Comparison of ENCODE assay signal across 8 mouse cellular contexts in the genomic region with DNA sequence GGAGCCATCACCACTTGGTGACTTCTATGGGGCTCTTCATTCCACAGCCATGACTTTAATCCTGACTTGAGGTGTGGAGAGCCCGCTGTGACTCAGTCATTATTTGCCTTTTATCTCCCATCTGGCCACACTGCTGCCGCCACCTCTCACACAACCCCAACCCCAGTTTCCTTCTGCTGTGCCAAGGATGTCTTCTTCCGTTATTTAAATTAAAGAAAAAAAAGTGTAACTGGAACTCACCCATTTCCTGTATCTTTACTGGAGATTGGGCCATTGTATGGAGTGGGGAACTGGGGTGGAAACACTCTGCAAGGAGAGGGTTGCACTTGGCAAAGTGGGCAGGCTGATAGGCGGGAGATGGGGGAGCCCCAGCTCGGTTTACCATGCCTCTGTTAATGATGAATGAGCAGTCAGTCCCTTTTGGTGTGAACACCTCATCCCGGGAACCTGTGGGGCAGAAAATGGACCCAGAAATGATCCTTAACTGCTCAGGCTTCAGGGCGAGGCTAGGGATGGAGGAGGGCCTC. TPM values are rescaled to one million over a fixed set of nuclear protein-coding genes. Genes with fewer than 3 reads are reported as not detected.
DNase-seq lines count a peak whose midpoint lies in the region; ATAC-seq and TF ChIP-seq lines count a peak whose summit lies in the region.

No protein-coding gene starts in this region.

- H3K4me1 ChIP-seq in heart, embryonic 13.5 days: peaks cover 38% of the 10 kb centered on the region
- peaks cover 18 to 65% of the 10 kb centered on the region in 2 experiments for H3K4me1 ChIP-seq in MEL (ENCODE audit: control insufficient read depth in 1 of 2, insufficient read depth in 2 of 2, low read length in 2 of 2)
- peaks cover 40% of the 10 kb centered on the region for H3K4me1 ChIP-seq in hindbrain, embryonic 15.5 days (replicated peaks)
- H3K4me1 ChIP-seq in midbrain, embryonic 11.5 days (ENCODE audit: control insufficient read depth, insufficient read depth, low read length): peaks cover 29% of the 10 kb centered on the region

- TF ChIP-seq RAD21 in MEL (IDR thresholded peaks at IDR 0.05; ENCODE audit: low read depth, low read length): no peak

- no peak overlapping the region for H3K9ac ChIP-seq in heart, embryonic 13.5 days
- H3K9ac ChIP-seq in MEL (ENCODE audit: control insufficient read depth, low read depth, low read length, poor library complexity, severe bottlenecking): peak overlapping the region; percentile 50
- H3K9ac ChIP-seq in hindbrain, embryonic 15.5 days: no peak overlapping the region; the same call in 1 of the 2 replicates
- no peak overlapping the region; the same call in 1 of the 2 replicates for H3K9ac ChIP-seq in midbrain, embryonic 11.5 days (ENCODE audit: low read length)

- TF ChIP-seq POLR2A in MEL (IDR thresholded peaks at IDR 0.05; ENCODE audit: control insufficient read depth in 1 of 2, insufficient read depth in 1 of 2, low read depth in 1 of 2, low read length in 2 of 2, poor library complexity in 1 of 2): no peak; a peak in 2 of 4 replicates

- peaks cover 20% of the 10 kb centered on the region for H3K79me2 ChIP-seq in MEL (ENCODE audit: control insufficient read depth, insufficient read depth, low read length, poor library complexity)

- H3K9me3 ChIP-seq in heart, embryonic 13.5 days: no peaks in the 10 kb centered on the region
- H3K9me3 ChIP-seq in MEL (replicated peaks; ENCODE audit: insufficient read depth, low read length): no peaks in the 10 kb centered on the region
- H3K9me3 ChIP-seq in hindbrain, embryonic 15.5 days: no peaks in the 10 kb centered on the region
- H3K9me3 ChIP-seq in midbrain, embryonic 11.5 days (ENCODE audit: control insufficient read depth, low read length): no peaks in the 10 kb centered on the region

- H3K4me3 ChIP-seq in heart, embryonic 13.5 days: peak overlapping the region; percentile 78
- peak overlapping the region; percentile 9 to 16; a peak in 3 of 4 replicates for H3K4me3 ChIP-seq in MEL (ENCODE audit: control insufficient read depth in 1 of 2, insufficient read depth in 1 of 2, low read depth in 2 of 2, low read length in 2 of 2)
- H3K4me3 ChIP-seq in hindbrain, embryonic 15.5 days: peak overlapping the region; percentile 53
- H3K4me3 ChIP-seq in midbrain, embryonic 11.5 days (ENCODE audit: low read depth, low read length): peak overlapping the region; percentile 48

- peaks cover 45% of the 10 kb centered on the region for H3K36me3 ChIP-seq in heart, embryonic 13.5 days
- H3K36me3 ChIP-seq in MEL (ENCODE audit: control insufficient read depth in 1 of 2, insufficient read depth in 2 of 2, low read length in 2 of 2): peaks cover 7 to 54% of the 10 kb centered on the region in 2 experiments
- H3K36me3 ChIP-seq in hindbrain, embryonic 15.5 days: peaks cover 30% of the 10 kb centered on the region
- H3K36me3 ChIP-seq in midbrain, embryonic 11.5 days (ENCODE audit: control insufficient read depth, insufficient read depth, low read length): peaks cover 7% of the 10 kb centered on the region; the same call in 1 of the 2 replicates

- intact Hi-C loops in heart, postnatal 25 days (cut with DNase I): no loop called here
- intact Hi-C loops in left cerebral cortex, postnatal 10 days (cut with DNase I): no loop called here

- ATAC-seq in heart, embryonic 13.5 days (ENCODE audit: extremely low read depth, insufficient number of reproducible peaks, low FRiP score, low TSS enrichment): 0 out of 2 replicates have a peak, but pooled peaks have one; percentile 3
- peak; percentile 24; the same call in 1 of the 2 replicates for ATAC-seq in hindbrain, embryonic 15.5 days (ENCODE audit: low FRiP score, low read depth)
- peak; percentile 26 for ATAC-seq in midbrain, embryonic 11.5 days (ENCODE audit: low FRiP score)

- DNase-seq in heart, postnatal 25 days (ENCODE audit: low spot score): no peak
- DNase-seq in MEL (ENCODE audit: low read depth, low spot score): peak; percentile 93
- no peak for DNase-seq in midbrain, embryonic 11.5 days (ENCODE audit: low spot score, missing footprints)
- no peak for DNase-seq in left cerebral cortex, postnatal 10 days (ENCODE audit: extremely low spot score in 1 of 2, low spot score in 2 of 2)
- no peak for DNase-seq in right cerebral cortex, postnatal 25 days
- no peak for DNase-seq in ovary, adult 18-20 months (ENCODE audit: low spot score)

- 48% methylated on average over 7 of the region's 7 CpGs for WGBS in heart, embryonic 13.5 days
- 53% methylated on average over 7 of the region's 7 CpGs for WGBS in hindbrain, embryonic 15.5 days
- 53% methylated on average over 7 of the region's 7 CpGs for WGBS in midbrain, embryonic 11.5 days

- peaks cover 13% of the 10 kb centered on the region; the same call in 1 of the 2 replicates for H3K27me3 ChIP-seq in heart, embryonic 13.5 days (replicated peaks)
- no peaks in the 10 kb centered on the region for H3K27me3 ChIP-seq in MEL (ENCODE audit: control insufficient read depth in 1 of 2, insufficient read depth in 2 of 2, low read length in 2 of 2)
- H3K27me3 ChIP-seq in hindbrain, embryonic 15.5 days: no peaks in the 10 kb centered on the region
- H3K27me3 ChIP-seq in midbrain, embryonic 11.5 days (ENCODE audit: control insufficient read depth, insufficient read depth, low read length): no peaks in the 10 kb centered on the region

- TF ChIP-seq CTCF in MEL (IDR thresholded peaks at IDR 0.05 in 2 of 3, conservative IDR thresholded peaks at IDR 0.05 in 1 of 3; ENCODE audit: control insufficient read depth in 1 of 3, insufficient read depth in 1 of 3, low read depth in 2 of 3, low read length in 3 of 3, poor library complexity in 1 of 3, severe bottlenecking in 1 of 3): no peak

- peak overlapping the region; percentile 28; the same call in 1 of the 2 replicates for H3K27ac ChIP-seq in heart, embryonic 13.5 days (replicated peaks)
- peak overlapping the region; percentile 92 for H3K27ac ChIP-seq in MEL (ENCODE audit: control insufficient read depth, low read depth, low read length)
- peak overlapping the region; percentile 91 for H3K27ac ChIP-seq in hindbrain, embryonic 15.5 days (replicated peaks)
- no peak overlapping the region; the same call in 1 of the 2 replicates for H3K27ac ChIP-seq in midbrain, embryonic 11.5 days (ENCODE audit: low read depth, low read length)

- peak; percentile 76 to 92; a peak in 3 of 4 replicates for TF ChIP-seq EP300 in MEL (IDR thresholded peaks at IDR 0.05; ENCODE audit: low read depth in 1 of 2, low read length in 2 of 2)

- peak overlapping the region; percentile 98 for H3K4me2 ChIP-seq in heart, embryonic 13.5 days
- peak overlapping the region; percentile 87 for H3K4me2 ChIP-seq in hindbrain, embryonic 15.5 days
- peak overlapping the region; percentile 92; the same call in 1 of the 2 replicates for H3K4me2 ChIP-seq in midbrain, embryonic 11.5 days

RNA-seq across cellular contexts. Expression of a gene that starts 0.3 kb away (rescaled TPM):
- 12.8 and 13.5 TPM in 2 replicates for polyA plus RNA-seq in heart, embryonic 13.5 days (2015; fragmentation: Nextera tagmentation; extraction: Ambion mirVana)
- 1 to 10 TPM; 5.2 to 5.7 TPM for total RNA-seq in heart, postnatal 25 days (2021)
- 6.2 and 7.0 TPM in 2 replicates for total RNA-seq in MEL (2012; rRNA removed)
- polyA plus RNA-seq in MEL (2012; ENCODE audit: insufficient read depth in 1 of 2, insufficient read length in 2 of 2, low read depth in 1 of 2, low replicate concordance in 2 of 2, missing spikeins in 1 of 2): 10 to 100 TPM in 1 of 2 experiments, not detected in 1; 35.3 TPM
- polyA plus RNA-seq in hindbrain, embryonic 15.5 days (2015; fragmentation: Nextera tagmentation; extraction: Ambion mirVana): 35.5 and 39.2 TPM in 2 replicates
- 16.5 and 20.2 TPM in 2 replicates for polyA plus RNA-seq in midbrain, embryonic 11.5 days (2014; fragmentation: Nextera tagmentation; extraction: Ambion mirVana)
- total RNA-seq in left cerebral cortex, postnatal 10 days (2021): 10 to 100 TPM; 59.6 to 66.2 TPM

RNA-seq across cellular contexts. Expression of a gene that starts 5.3 kb away (rescaled TPM):
- 83.4 and 88.1 TPM in 2 replicates for polyA plus RNA-seq in heart, embryonic 13.5 days (2015; fragmentation: Nextera tagmentation; extraction: Ambion mirVana)
- total RNA-seq in heart, postnatal 25 days (2021): 10 to 100 TPM; 48.9 to 50.2 TPM
- total RNA-seq in MEL (2012; rRNA removed): 78.1 and 101 TPM in 2 replicates
- polyA plus RNA-seq in MEL (2012; ENCODE audit: insufficient read depth in 1 of 2, insufficient read length in 2 of 2, low read depth in 1 of 2, low replicate concordance in 2 of 2, missing spikeins in 1 of 2): 100 to 1,000 TPM in 1 of 2 experiments, not detected in 1; 287 TPM
- 148 and 158 TPM in 2 replicates for polyA plus RNA-seq in hindbrain, embryonic 15.5 days (2015; fragmentation: Nextera tagmentation; extraction: Ambion mirVana)
- 74.4 and 77.2 TPM in 2 replicates for polyA plus RNA-seq in midbrain, embryonic 11.5 days (2014; fragmentation: Nextera tagmentation; extraction: Ambion mirVana)
- total RNA-seq in left cerebral cortex, postnatal 10 days (2021): 10 to 100 TPM; 80.5 to 81.1 TPM

RNA-seq across cellular contexts. Expression of a gene that starts 18.0 kb away (rescaled TPM):
- polyA plus RNA-seq in heart, embryonic 13.5 days (2015; fragmentation: Nextera tagmentation; extraction: Ambion mirVana): 16.9 and 17.4 TPM in 2 replicates
- total RNA-seq in heart, postnatal 25 days (2021): 10 to 100 TPM; 18.1 to 18.7 TPM
- total RNA-seq in MEL (2012; rRNA removed): 27.5 and 28.2 TPM in 2 replicates
- polyA plus RNA-seq in MEL (2012; ENCODE audit: insufficient read depth in 1 of 2, insufficient read length in 2 of 2, low read depth in 1 of 2, low replicate concordance in 2 of 2, missing spikeins in 1 of 2): 100 to 1,000 TPM in 1 of 2 experiments, 10 to 100 TPM in 1; 83.6 to 138 TPM
- polyA plus RNA-seq in hindbrain, embryonic 15.5 days (2015; fragmentation: Nextera tagmentation; extraction: Ambion mirVana): 20.0 and 22.6 TPM in 2 replicates
- polyA plus RNA-seq in midbrain, embryonic 11.5 days (2014; fragmentation: Nextera tagmentation; extraction: Ambion mirVana): 24.1 and 29.5 TPM in 2 replicates
- total RNA-seq in left cerebral cortex, postnatal 10 days (2021): 10 to 100 TPM; 42.3 to 47.3 TPM

RNA-seq across cellular contexts. Expression of a gene that starts 20.1 kb away (rescaled TPM):
- 32.7 and 34.8 TPM in 2 replicates for polyA plus RNA-seq in heart, embryonic 13.5 days (2015; fragmentation: Nextera tagmentation; extraction: Ambion mirVana)
- total RNA-seq in heart, postnatal 25 days (2021): 10 to 100 TPM; 18.2 to 20.9 TPM
- 42.8 and 49.1 TPM in 2 replicates for total RNA-seq in MEL (2012; rRNA removed)
- polyA plus RNA-seq in MEL (2012; ENCODE audit: insufficient read depth in 1 of 2, insufficient read length in 2 of 2, low read depth in 1 of 2, low replicate concordance in 2 of 2, missing spikeins in 1 of 2): 10 to 100 TPM in 1 of 2 experiments, not detected in 1; 55.0 TPM
- polyA plus RNA-seq in hindbrain, embryonic 15.5 days (2015; fragmentation: Nextera tagmentation; extraction: Ambion mirVana): 46.6 and 48.0 TPM in 2 replicates
- polyA plus RNA-seq in midbrain, embryonic 11.5 days (2014; fragmentation: Nextera tagmentation; extraction: Ambion mirVana): 41.4 and 45.9 TPM in 2 replicates
- total RNA-seq in left cerebral cortex, postnatal 10 days (2021): 10 to 100 TPM; 66.2 to 68.0 TPM

RNA-seq across cellular contexts. Expression of a gene that starts 22.6 kb away (rescaled TPM):
- polyA plus RNA-seq in heart, embryonic 13.5 days (2015; fragmentation: Nextera tagmentation; extraction: Ambion mirVana): 0.68 and 1.0 TPM in 2 replicates
- total RNA-seq in heart, postnatal 25 days (2021): under 1 TPM; 0.16 to 0.61 TPM
- 4.0 TPM in 2 replicates for total RNA-seq in MEL (2012; rRNA removed)
- polyA plus RNA-seq in MEL (2012; ENCODE audit: insufficient read depth in 1 of 2, insufficient read length in 2 of 2, low read depth in 1 of 2, low replicate concordance in 2 of 2, missing spikeins in 1 of 2): 1 to 10 TPM in 1 of 2 experiments, not detected in 1; 7.4 TPM
- 51.9 and 59.2 TPM in 2 replicates for polyA plus RNA-seq in hindbrain, embryonic 15.5 days (2015; fragmentation: Nextera tagmentation; extraction: Ambion mirVana)
- 4.5 and 4.7 TPM in 2 replicates for polyA plus RNA-seq in midbrain, embryonic 11.5 days (2014; fragmentation: Nextera tagmentation; extraction: Ambion mirVana)
- 10 to 100 TPM; 37.0 to 48.6 TPM for total RNA-seq in left cerebral cortex, postnatal 10 days (2021)

Comparison
In these comparisons a context has a peak if more than half of its experiments do, and no peak if none do; other contexts are left out.
1. H3K4me3 ChIP-seq: peak in every context shown above with its lines; median percentile 78 in heart, embryonic 13.5 days; 53 in hindbrain, embryonic 15.5 days; 48 in midbrain, embryonic 11.5 days; 12 in MEL.